Mouse (Mus musculus) embryonic facial prominence, embryonic 15.5 days (tissue): Measurements from ENCODE around the gene Mettl11b. TPM values are rescaled to one million over a fixed set of nuclear protein-coding genes. Genes with fewer than 3 reads are reported as not detected.

Experiments used
- ATAC-seq: fragments of 200-750 bp; cut with Nextera tagmentation; 2 replicates; pipeline ENCODE4 v1.8.0; 2017; ENCODE audit warnings: low read depth, moderate TSS enrichment; ENCODE audit not compliant: insufficient number of reproducible peaks, low FRiP score, low TSS enrichment
- H3K27ac ChIP-seq: fragments of 300-500 bp; sonication (generic); replicated peaks from 2 replicates; pipeline ENCODE4 v1.5.1; 2015; ENCODE audit warnings: mild to moderate bottlenecking, inconsistent platforms
- H3K27me3 ChIP-seq: fragments of 300-500 bp; sonication (generic); 2 replicates; pipeline ENCODE4 v1.6.1; 2015; ENCODE audit warnings: inconsistent platforms
- H3K36me3 ChIP-seq: fragments of 300-500 bp; sonication (generic); 2 replicates; pipeline ENCODE4 v1.6.1; 2015; ENCODE audit warnings: mild to moderate bottlenecking, inconsistent platforms
- H3K4me1 ChIP-seq: fragments of 300-500 bp; sonication (generic); 2 replicates; pipeline ENCODE4 v1.6.1; 2015; ENCODE audit warnings: inconsistent platforms
- H3K4me2 ChIP-seq: fragments of 300-500 bp; sonication (generic); replicated peaks from 2 replicates; pipeline ENCODE4 v1.6.1; 2015; ENCODE audit warnings: mild to moderate bottlenecking, inconsistent platforms
- H3K4me3 ChIP-seq: fragments of 300-500 bp; sonication (generic); replicated peaks from 2 replicates; pipeline ENCODE4 v1.5.1; 2015; ENCODE audit warnings: mild to moderate bottlenecking, inconsistent platforms
- H3K9ac ChIP-seq: fragments of 300-500 bp; sonication (generic); 2 replicates; pipeline ENCODE4 v1.6.1; 2015; ENCODE audit warnings: inconsistent platforms
- H3K9me3 ChIP-seq: fragments of 300-500 bp; sonication (generic); replicated peaks from 2 replicates; pipeline ENCODE4 v1.6.1; 2016; ENCODE audit warnings: inconsistent platforms
- WGBS: fragments of 180-500 bp; shearing (Covaris S2); methylation state at CpG from one replicate; pipeline ENCODE4 v1.1.7; 2015; 5-methylcytosine and 5-hydroxymethylcytosine counted together
- polyA plus RNA-seq: library from polyadenylated mRNA; unstranded; fragments of >200 nt; fragmentation: Nextera tagmentation; extraction: Ambion mirVana; gene quantifications from 2 replicates; pipeline ENCODE4 v1.2.1, GENCODE M21; 2015

Mettl11b gene
- polyA plus RNA-seq, 1 experiment from 2014 or later: 0.32 TPM

- no peak overlapping the region for H3K9ac ChIP-seq
- no peak overlapping the region for H3K4me3 ChIP-seq
- H3K4me1 ChIP-seq: no peaks in the 10 kb centered on the region
- WGBS: 24% methylated on average over 2 of the region's 2 CpGs
- no peak overlapping the region; the same call in 1 of the 2 replicates for H3K27ac ChIP-seq
- ATAC-seq: no peak
- no peaks in the 10 kb centered on the region for H3K27me3 ChIP-seq
- H3K4me2 ChIP-seq: no peak overlapping the region
- no peaks in the 10 kb centered on the region for H3K36me3 ChIP-seq
- H3K9me3 ChIP-seq: no peaks in the 10 kb centered on the region
These were observed 42.0 kb downstream of the Mettl11b start for GRCm38 (mm10) chr1:163682935-163683430.

- Histone ChIP-seq H3K36me3 (no peaks in the 10 kb centered on the region), H3K4me2 (no peak overlapping the region), H3K9ac (no peak overlapping the region), H3K27me3 (no peaks in the 10 kb centered on the region), H3K9me3 (no peaks in the 10 kb centered on the region), H3K4me3 (no peak overlapping the region), H3K4me1 (no peaks in the 10 kb centered on the region), H3K27ac (no peak overlapping the region)
- no peak for ATAC-seq
- 59% methylated on average over 3 of the region's 3 CpGs for WGBS
These were observed 42.9 kb downstream of the Mettl11b start for GRCm38 (mm10) chr1:163682127-163682526.

GRCm38 (mm10) chr1:163672866-163673265, 52.2 kb downstream of the Mettl11b start:
- H3K27me3 ChIP-seq: no peaks in the 10 kb centered on the region
- H3K4me2 ChIP-seq: no peak overlapping the region
- no peaks in the 10 kb centered on the region for H3K9me3 ChIP-seq
- WGBS: 62% methylated on average over 3 of the region's 3 CpGs
- H3K27ac ChIP-seq: no peak overlapping the region
- H3K4me3 ChIP-seq: no peak overlapping the region
- H3K9ac ChIP-seq: no peak overlapping the region
- H3K36me3 ChIP-seq: no peaks in the 10 kb centered on the region
- ATAC-seq: no peak
- H3K4me1 ChIP-seq: no peaks in the 10 kb centered on the region

- no peak for ATAC-seq
- no peak overlapping the region for H3K27ac ChIP-seq
- no peak overlapping the region for H3K4me3 ChIP-seq
- no peaks in the 10 kb centered on the region for H3K4me1 ChIP-seq
- WGBS: 86% methylated on average over 4 of the region's 4 CpGs
- no peaks in the 10 kb centered on the region for H3K9me3 ChIP-seq
- no peak overlapping the region for H3K4me2 ChIP-seq
- no peaks in the 10 kb centered on the region for H3K27me3 ChIP-seq
- no peaks in the 10 kb centered on the region for H3K36me3 ChIP-seq
- H3K9ac ChIP-seq: no peak overlapping the region
These were observed 53.7 kb downstream of the Mettl11b start for GRCm38 (mm10) chr1:163671326-163671725.

- no peak overlapping the region for H3K4me3 ChIP-seq
- H3K9me3 ChIP-seq: no peaks in the 10 kb centered on the region
- no peak overlapping the region for H3K27ac ChIP-seq
- 49% methylated on average over 4 of the region's 4 CpGs for WGBS
- no peak overlapping the region for H3K4me2 ChIP-seq
- no peaks in the 10 kb centered on the region for H3K36me3 ChIP-seq
- H3K4me1 ChIP-seq: no peaks in the 10 kb centered on the region
- H3K27me3 ChIP-seq: no peaks in the 10 kb centered on the region
- no peak for ATAC-seq
- H3K9ac ChIP-seq: no peak overlapping the region
These were observed 54.3 kb downstream of the Mettl11b start for GRCm38 (mm10) chr1:163670702-163671101.

GRCm38 (mm10) chr1:163669936-163670335, 55.1 kb downstream of the Mettl11b start:
- WGBS: 80% methylated on average over 4 of the region's 4 CpGs
- Histone ChIP-seq H3K27ac (no peak overlapping the region), H3K4me1 (no peaks in the 10 kb centered on the region), H3K4me2 (no peak overlapping the region), H3K27me3 (no peaks in the 10 kb centered on the region), H3K4me3 (no peak overlapping the region), H3K9ac (no peak overlapping the region), H3K36me3 (no peaks in the 10 kb centered on the region), H3K9me3 (no peaks in the 10 kb centered on the region)
- no peak for ATAC-seq

- H3K4me2 ChIP-seq: no peak overlapping the region
- no peak overlapping the region for H3K9ac ChIP-seq
- no peaks in the 10 kb centered on the region for H3K9me3 ChIP-seq
- no peaks in the 10 kb centered on the region for H3K4me1 ChIP-seq
- H3K36me3 ChIP-seq: no peaks in the 10 kb centered on the region
- no peaks in the 10 kb centered on the region for H3K27me3 ChIP-seq
- H3K27ac ChIP-seq: no peak overlapping the region
- WGBS: 78% methylated on average over 1 of the region's 1 CpGs
- no peak for ATAC-seq
- no peak overlapping the region for H3K4me3 ChIP-seq
These were observed 62.6 kb downstream of the Mettl11b start for GRCm38 (mm10) chr1:163662416-163662815.

- Histone ChIP-seq H3K36me3 (no peaks in the 10 kb centered on the region), H3K9me3 (no peaks in the 10 kb centered on the region), H3K4me2 (no peak overlapping the region), H3K4me1 (0 out of 2 replicates have a peak, but pooled peaks cover 7% of the 10 kb centered on the region), H3K9ac (no peak overlapping the region), H3K4me3 (no peak overlapping the region), H3K27me3 (no peaks in the 10 kb centered on the region), H3K27ac (no peak overlapping the region)
- ATAC-seq: no peak
These were observed 66.5 kb downstream of the Mettl11b start for GRCm38 (mm10) chr1:163658535-163658928.

GRCm38 (mm10) chr1:163657766-163658534, 67.1 kb downstream of the Mettl11b start:
- Histone ChIP-seq H3K36me3 (no peaks in the 10 kb centered on the region), H3K27me3 (no peaks in the 10 kb centered on the region), H3K9ac (no peak overlapping the region), H3K4me1 (0 out of 2 replicates have a peak, but pooled peaks cover 7% of the 10 kb centered on the region), H3K4me3 (no peak overlapping the region), H3K4me2 (no peak overlapping the region), H3K27ac (no peak overlapping the region), H3K9me3 (no peaks in the 10 kb centered on the region)
- WGBS: 25% methylated on average over 7 of the region's 7 CpGs
- no peak for ATAC-seq

- Histone ChIP-seq H3K27ac (no peak overlapping the region), H3K36me3 (no peaks in the 10 kb centered on the region), H3K9me3 (no peaks in the 10 kb centered on the region), H3K4me3 (no peak overlapping the region), H3K9ac (no peak overlapping the region), H3K4me2 (no peak overlapping the region), H3K4me1 (0 out of 2 replicates have a peak, but pooled peaks cover 7% of the 10 kb centered on the region), H3K27me3 (no peaks in the 10 kb centered on the region)
- WGBS: 37% methylated on average over 2 of the region's 2 CpGs
- ATAC-seq: no peak
These were observed 68.0 kb downstream of the Mettl11b start for GRCm38 (mm10) chr1:163657056-163657455.

- Histone ChIP-seq H3K36me3 (no peaks in the 10 kb centered on the region), H3K9ac (no peak overlapping the region), H3K27me3 (no peaks in the 10 kb centered on the region), H3K27ac (no peak overlapping the region), H3K9me3 (no peaks in the 10 kb centered on the region), H3K4me2 (no peak overlapping the region), H3K4me1 (0 out of 2 replicates have a peak, but pooled peaks cover 7% of the 10 kb centered on the region), H3K4me3 (no peak overlapping the region)
- 92% methylated on average over 5 of the region's 5 CpGs for WGBS
- no peak for ATAC-seq
These were observed 68.6 kb downstream of the Mettl11b start for GRCm38 (mm10) chr1:163656432-163656831.
